Mouse (Mus musculus): ENCODE data around the gene Noxred1. TPM values are rescaled to one million over a fixed set of nuclear protein-coding genes. Genes with fewer than 3 reads are reported as not detected.

Gene Noxred1
- polyA plus RNA-seq, 1 experiment, result not detected

DNA sequence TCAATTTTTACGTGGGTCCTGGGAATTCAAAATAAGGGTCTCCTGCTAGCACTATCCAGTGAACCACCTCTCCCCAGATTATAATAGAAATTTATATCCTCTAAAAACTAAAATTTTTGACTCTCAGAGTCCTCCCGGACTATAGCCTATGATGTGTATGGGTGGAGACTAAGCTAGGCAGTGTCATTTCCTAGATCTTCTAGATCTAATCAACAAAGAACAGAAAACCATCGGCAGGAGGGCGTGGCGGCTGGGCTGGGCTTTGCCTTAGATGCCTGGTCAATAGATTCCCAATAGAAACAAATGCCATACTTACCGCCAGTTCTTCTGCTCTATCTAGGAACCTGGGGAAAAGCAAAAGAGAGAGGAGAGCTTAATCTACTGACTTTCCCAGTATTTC is 11.6 kb upstream of the Noxred1 start:
- Histone ChIP-seq H3K27ac (ENCODE audit: insufficient read depth, low read depth, low read length) (no peak overlapping the region), H3K4me1 (ENCODE audit: control insufficient read depth, insufficient read depth, low read length) (no peaks in the 10 kb centered on the region), H3K4me3 (ENCODE audit: insufficient read depth, low read depth, low read length) (no peak overlapping the region)
- 92% methylated on average over 6 of the region's 6 CpGs for WGBS
- TF ChIP-seq POLR2A (IDR thresholded peaks at IDR 0.05; ENCODE audit: insufficient read depth, low read depth, low read length), result no peak
- TF ChIP-seq CTCF (IDR thresholded peaks at IDR 0.05; ENCODE audit: insufficient read depth, low read depth, low read length), result no peak

DNA sequence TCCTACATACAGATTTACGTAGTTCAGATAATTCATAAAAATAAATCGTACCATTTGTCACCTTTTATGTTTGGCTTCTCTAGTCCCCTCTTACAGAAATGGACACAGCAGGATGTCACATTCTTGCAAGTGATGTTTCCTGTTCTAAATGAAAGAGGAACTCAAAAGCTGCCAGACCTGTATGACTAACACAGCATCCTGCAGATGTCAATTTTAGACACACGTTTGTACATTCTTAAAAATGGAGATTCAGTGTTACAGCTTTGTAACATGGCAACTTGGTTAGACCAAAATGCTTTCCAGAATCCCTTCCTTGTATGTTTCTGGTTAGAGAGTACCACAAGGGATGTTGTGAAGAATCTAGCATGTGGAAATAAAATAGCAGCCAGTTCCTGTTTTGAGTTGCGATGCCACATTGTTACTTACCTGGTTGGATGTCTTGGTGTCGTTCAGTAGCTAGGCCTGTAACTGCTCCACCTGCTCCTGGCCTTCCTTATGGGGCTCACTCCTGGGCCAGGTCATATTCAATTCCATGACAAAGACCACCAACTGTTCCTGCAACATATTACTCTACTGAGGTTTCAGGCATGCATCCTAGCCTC is 1.5 kb downstream of the Noxred1 start:
- no peak for TF ChIP-seq CTCF (IDR thresholded peaks at IDR 0.05; ENCODE audit: insufficient read depth, low read depth, low read length)
- TF ChIP-seq POLR2A (IDR thresholded peaks at IDR 0.05; ENCODE audit: insufficient read depth, low read depth, low read length), result no peak
- Histone ChIP-seq H3K4me1 (ENCODE audit: control insufficient read depth, insufficient read depth, low read length) (no peaks in the 10 kb centered on the region), H3K4me3 (ENCODE audit: insufficient read depth, low read depth, low read length) (no peak overlapping the region), H3K27ac (ENCODE audit: insufficient read depth, low read depth, low read length) (no peak overlapping the region)
- 89% methylated on average over 5 of the region's 5 CpGs for WGBS

DNA sequence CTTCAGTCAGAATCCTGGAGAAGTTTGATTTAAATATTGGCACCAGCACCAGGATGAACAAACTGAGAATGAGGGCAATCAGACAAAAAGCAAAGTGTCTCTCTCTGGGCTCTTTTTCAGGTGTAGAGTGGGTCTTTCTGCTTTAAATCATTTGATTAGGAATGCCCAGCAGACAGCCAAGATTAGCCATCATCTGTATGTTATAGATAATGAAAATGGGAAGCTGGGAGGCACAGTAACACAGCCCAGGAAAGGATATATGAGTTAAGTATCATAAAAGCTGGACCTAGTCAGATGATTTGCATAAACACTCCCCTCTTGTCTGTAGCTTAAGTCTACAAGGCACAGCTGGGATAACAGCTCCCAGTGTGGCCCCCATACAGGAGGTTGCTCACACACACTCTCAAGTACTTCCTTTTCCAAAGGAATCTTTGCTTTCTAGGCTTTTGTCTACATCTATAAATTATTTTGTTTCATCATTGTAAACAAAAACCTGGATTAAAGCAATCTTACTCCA is 8.1 kb downstream of the Noxred1 start:
- no peak overlapping the region for H3K4me3 ChIP-seq (ENCODE audit: insufficient read depth, low read depth, low read length)
- TF ChIP-seq POLR2A (IDR thresholded peaks at IDR 0.05; ENCODE audit: insufficient read depth, low read depth, low read length), result no peak
- TF ChIP-seq CTCF (IDR thresholded peaks at IDR 0.05; ENCODE audit: insufficient read depth, low read depth, low read length), result no peak
- H3K4me1 ChIP-seq (ENCODE audit: control insufficient read depth, insufficient read depth, low read length), result no peaks in the 10 kb centered on the region
- no peak overlapping the region for H3K27ac ChIP-seq (ENCODE audit: insufficient read depth, low read depth, low read length)

DNA sequence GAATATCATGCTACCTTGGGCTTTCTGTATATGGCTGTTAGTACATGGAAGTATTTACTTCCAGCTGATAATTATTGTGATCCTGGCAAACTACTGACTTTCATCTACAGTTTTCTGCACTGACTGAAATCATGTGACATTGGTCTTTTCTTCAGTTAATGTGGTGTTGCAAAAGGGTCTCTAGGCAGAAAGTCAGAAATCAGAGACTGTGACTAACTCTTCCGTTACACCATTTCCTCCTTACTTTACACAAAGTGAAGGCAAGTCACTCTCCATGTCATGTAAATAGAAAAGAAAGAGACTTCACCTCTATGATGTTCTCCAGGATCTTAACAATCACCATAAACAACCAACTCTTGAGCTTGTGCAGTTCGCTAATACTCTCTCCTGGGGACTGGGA is 8.9 kb downstream of the Noxred1 start:
- Histone ChIP-seq H3K4me1 (ENCODE audit: control insufficient read depth, insufficient read depth, low read length) (no peaks in the 10 kb centered on the region), H3K27ac (ENCODE audit: insufficient read depth, low read depth, low read length) (no peak overlapping the region), H3K4me3 (ENCODE audit: insufficient read depth, low read depth, low read length) (no peak overlapping the region)
- WGBS, result 94% methylated on average over 2 of the region's 2 CpGs
- no peak for TF ChIP-seq POLR2A (IDR thresholded peaks at IDR 0.05; ENCODE audit: insufficient read depth, low read depth, low read length)
- no peak for TF ChIP-seq CTCF (IDR thresholded peaks at IDR 0.05; ENCODE audit: insufficient read depth, low read depth, low read length)

DNA sequence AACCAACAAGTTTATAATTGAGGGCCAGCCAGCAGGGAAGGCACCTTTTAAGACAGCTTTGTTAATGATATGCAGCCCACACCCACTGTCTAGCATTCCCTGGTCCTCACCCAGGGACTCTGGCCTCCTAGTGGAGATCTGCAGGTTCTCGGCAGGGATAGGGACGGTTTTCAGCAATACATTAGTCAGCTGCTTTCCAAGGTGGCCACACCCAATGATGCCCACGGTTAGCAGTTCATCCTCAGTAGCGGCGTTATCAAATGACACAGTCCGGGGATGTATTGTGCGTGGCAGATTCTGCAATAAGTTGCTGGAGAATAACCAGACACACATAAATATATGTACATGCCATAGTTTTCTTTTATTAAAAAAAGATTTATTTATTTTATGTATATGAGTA is 11.7 kb downstream of the Noxred1 start:
- TF ChIP-seq POLR2A (IDR thresholded peaks at IDR 0.05; ENCODE audit: insufficient read depth, low read depth, low read length) (no peak), CTCF (IDR thresholded peaks at IDR 0.05; ENCODE audit: insufficient read depth, low read depth, low read length) (no peak)
- WGBS, result 82% methylated on average over 7 of the region's 7 CpGs
- Histone ChIP-seq H3K4me3 (ENCODE audit: insufficient read depth, low read depth, low read length) (no peak overlapping the region), H3K4me1 (ENCODE audit: control insufficient read depth, insufficient read depth, low read length) (no peaks in the 10 kb centered on the region), H3K27ac (ENCODE audit: insufficient read depth, low read depth, low read length) (no peak overlapping the region)

DNA sequence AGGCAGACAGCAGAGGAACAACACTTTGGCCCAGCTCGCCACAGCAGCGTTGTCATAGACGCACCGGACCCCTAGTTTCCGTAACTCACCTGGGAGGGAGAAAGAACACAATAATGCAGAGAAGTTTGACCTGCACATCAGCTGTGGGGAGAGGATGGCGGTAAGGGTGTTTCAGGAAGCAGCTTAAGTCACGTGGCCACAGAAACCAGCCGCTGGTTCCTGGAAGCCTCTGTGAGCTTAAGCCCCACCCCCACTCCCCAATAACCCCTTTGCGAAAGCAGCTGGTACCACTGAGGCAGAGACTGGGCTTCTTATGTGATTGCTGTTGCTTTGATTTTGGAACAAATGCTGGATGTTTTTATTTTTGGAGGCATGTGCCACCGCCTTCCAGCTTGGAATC is 13.6 kb downstream of the Noxred1 start:
- Histone ChIP-seq H3K4me3 (ENCODE audit: insufficient read depth, low read depth, low read length) (no peak overlapping the region), H3K4me1 (ENCODE audit: control insufficient read depth, insufficient read depth, low read length) (no peaks in the 10 kb centered on the region), H3K27ac (ENCODE audit: insufficient read depth, low read depth, low read length) (no peak overlapping the region)
- TF ChIP-seq CTCF (IDR thresholded peaks at IDR 0.05; ENCODE audit: insufficient read depth, low read depth, low read length), result no peak
- TF ChIP-seq POLR2A (IDR thresholded peaks at IDR 0.05; ENCODE audit: insufficient read depth, low read depth, low read length), result no peak
- 76% methylated on average over 10 of the region's 10 CpGs for WGBS

DNA sequence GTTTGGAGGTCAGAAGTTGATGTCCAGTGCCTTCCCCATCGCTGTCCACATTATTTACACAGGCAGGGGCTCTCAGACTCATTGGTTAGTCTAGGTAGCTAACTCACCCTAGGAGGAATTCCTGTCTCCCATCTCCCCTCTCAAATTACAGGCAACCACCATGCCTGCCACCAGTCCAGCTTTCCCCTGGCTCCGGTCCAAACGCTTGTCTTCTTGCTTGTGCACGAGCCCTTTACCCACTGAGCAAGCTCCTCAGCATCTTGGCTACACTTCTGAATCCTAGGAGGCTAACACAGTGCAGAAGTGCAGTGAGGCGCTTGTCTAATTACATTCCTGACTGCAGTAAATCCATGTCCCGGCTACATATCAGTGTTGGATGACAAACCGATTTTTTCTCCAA is 19.2 kb downstream of the Noxred1 start:
- H3K4me1 ChIP-seq (ENCODE audit: control insufficient read depth, insufficient read depth, low read length), result no peaks in the 10 kb centered on the region
- WGBS, result 57% methylated on average over 7 of the region's 7 CpGs
- no peak for TF ChIP-seq POLR2A (IDR thresholded peaks at IDR 0.05; ENCODE audit: insufficient read depth, low read depth, low read length)
- TF ChIP-seq CTCF (IDR thresholded peaks at IDR 0.05; ENCODE audit: insufficient read depth, low read depth, low read length), result no peak
- no peak overlapping the region for H3K4me3 ChIP-seq (ENCODE audit: insufficient read depth, low read depth, low read length)
- H3K27ac ChIP-seq (ENCODE audit: insufficient read depth, low read depth, low read length), result no peak overlapping the region

DNA sequence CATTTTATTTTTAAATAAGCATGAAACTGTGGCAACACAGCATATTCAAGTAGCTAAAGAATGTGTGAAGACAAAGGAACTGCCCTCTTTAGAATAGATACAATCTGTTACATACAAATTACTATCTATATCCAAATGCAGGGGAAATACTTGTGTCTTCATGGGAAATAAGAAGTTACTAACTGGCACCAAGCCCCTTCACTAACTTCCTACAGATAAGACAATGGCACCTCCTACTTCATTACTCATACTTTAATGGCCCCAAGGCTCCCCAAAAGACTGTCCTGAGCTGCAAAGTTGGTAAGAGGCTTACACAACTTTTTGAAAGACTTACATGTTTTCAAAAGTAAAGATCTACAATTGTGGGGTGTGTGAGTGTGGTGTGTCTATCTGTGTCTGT is 20.9 kb downstream of the Noxred1 start:
- H3K27ac ChIP-seq (ENCODE audit: insufficient read depth, low read depth, low read length), result no peak overlapping the region
- no peak overlapping the region for H3K4me3 ChIP-seq (ENCODE audit: insufficient read depth, low read depth, low read length)
- no peak for TF ChIP-seq POLR2A (IDR thresholded peaks at IDR 0.05; ENCODE audit: insufficient read depth, low read depth, low read length)
- TF ChIP-seq CTCF (IDR thresholded peaks at IDR 0.05; ENCODE audit: insufficient read depth, low read depth, low read length), result no peak
- no peaks in the 10 kb centered on the region for H3K4me1 ChIP-seq (ENCODE audit: control insufficient read depth, insufficient read depth, low read length)

DNA sequence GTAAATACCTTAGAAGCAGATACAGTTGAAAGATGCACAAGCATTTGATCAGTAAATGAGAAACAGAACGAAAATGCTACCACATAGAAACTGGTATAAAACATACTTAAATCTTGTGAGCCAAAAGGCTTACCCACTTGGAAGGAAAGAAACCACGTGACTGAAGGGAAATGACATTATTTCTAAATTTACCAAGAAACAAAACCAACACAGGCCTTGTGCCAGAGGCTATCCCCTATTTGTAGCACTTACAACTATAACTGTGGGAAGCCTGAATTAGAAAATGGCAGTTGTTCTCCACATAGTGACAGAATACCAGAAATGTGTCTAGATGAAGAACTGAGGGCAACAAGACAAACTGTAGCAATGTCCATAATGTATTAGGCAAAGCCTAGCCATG is 22.5 kb downstream of the Noxred1 start:
- Histone ChIP-seq H3K4me1 (ENCODE audit: control insufficient read depth, insufficient read depth, low read length) (no peaks in the 10 kb centered on the region), H3K4me3 (ENCODE audit: insufficient read depth, low read depth, low read length) (no peak overlapping the region), H3K27ac (ENCODE audit: insufficient read depth, low read depth, low read length) (no peak overlapping the region)
- TF ChIP-seq POLR2A (IDR thresholded peaks at IDR 0.05; ENCODE audit: insufficient read depth, low read depth, low read length) (no peak), CTCF (IDR thresholded peaks at IDR 0.05; ENCODE audit: insufficient read depth, low read depth, low read length) (no peak)
- 61% methylated on average over 2 of the region's 2 CpGs for WGBS
